Mouse (Mus musculus) cerebellum, adult (tissue): ENCODE data around the gene Ovgp1.
"Not testable (repeated sequence)": the region's sequence is repeated elsewhere in the genome, so short reads cannot be mapped to it uniquely, and the experiment has no call there.

Experiments
- ATAC-seq: cut with Nextera tagmentation; 2 replicates; pipeline ENCODE4 v1.9.2; 2017; ENCODE audit warnings: mild to moderate bottlenecking, moderate library complexity, mixed read lengths; ENCODE audit not compliant: insufficient number of reproducible peaks, low FRiP score, low TSS enrichment

Ovgp1 gene

DNA sequence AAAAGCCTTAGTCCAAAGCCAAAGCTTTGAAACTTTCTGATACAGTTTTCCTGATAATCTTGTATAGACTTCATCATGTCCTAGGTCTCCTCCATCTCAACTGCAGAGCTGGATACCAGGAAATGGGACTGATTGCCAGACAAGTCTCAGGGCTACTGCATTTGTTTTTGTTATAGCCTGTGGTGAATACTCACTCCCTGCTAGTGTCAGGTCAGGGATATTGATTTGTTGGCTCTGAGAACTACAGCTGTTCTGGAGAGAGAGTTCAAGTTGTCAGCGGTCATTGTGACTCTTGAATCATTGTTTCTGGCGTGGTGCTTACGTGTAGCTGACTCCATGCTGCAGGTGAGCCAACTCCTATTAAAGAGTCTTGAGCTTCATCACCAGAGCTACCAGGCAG, at the start of gene Ovgp1:
Gene Ovgp1 (plus strand): TSS at position 301 of the 400 bp plus-strand sequence.
- no peak for ATAC-seq

DNA sequence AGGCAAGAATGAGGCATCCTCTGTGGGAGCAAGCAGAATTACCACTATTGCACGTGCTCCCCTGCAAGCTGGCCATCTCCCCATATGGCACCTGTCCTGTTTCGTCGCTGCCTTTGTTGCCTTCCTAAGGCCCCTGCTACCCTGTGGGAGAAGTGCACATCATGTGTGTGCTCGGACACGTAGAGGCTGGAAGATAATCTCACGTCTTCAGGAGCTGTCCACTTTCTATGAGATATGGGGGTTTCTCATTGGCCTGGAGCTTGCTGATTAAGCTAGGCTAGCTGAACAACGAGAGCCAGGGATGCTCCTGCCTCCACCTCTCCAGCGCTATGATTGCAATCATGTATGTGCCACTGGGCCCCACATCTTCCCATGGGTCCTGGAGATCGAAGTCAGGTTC, 48.9 kb upstream of the Ovgp1 start:
- no peak for ATAC-seq

- no peak for ATAC-seq
These were observed 45.8 kb upstream of the Ovgp1 start for GRCm38 (mm10) chr3:105927561-105928194.

GRCm38 (mm10) chr3:105928195-105928569, 45.3 kb upstream of the Ovgp1 start:
- ATAC-seq, result no peak

DNA sequence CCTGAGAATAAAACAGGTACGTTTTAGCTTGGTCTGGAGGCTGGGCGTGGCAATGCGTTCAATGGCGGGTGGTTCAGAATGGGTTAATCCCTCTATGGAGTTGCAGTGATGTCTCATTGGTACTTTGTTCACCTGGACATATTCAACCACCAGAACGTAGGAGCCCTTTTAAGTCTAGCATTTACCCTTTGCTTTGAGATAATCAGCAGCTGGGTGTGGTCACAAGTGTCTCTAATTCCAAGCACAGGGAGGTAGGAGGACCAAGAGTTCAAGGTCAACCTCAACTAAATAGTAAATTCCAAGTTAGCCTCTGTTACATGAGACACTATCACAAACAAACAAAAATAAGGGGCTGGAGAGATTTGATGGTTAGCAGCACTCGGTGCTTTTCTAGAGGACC, 44.7 kb upstream of the Ovgp1 start:
- no peak for ATAC-seq

DNA sequence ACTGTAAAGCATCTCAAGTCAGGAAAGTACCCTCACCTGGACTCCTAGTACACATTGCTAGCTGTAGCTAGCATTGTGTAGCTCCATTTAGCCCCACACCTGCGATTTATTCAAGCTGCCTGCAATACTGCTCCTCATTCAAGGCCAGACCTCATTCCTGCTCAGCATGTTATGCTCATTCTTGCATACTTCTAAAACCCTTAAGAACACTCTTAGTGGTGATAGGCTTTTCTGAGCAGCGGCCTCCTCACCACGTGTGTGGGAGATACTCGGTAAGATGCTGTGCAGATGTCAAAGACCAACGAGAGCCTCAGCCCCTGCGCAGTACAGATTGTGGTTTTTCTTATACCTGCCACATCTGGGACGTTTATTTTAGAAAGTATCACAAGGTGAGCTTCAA, 43.7 kb upstream of the Ovgp1 start:
- ATAC-seq, result no peak

DNA sequence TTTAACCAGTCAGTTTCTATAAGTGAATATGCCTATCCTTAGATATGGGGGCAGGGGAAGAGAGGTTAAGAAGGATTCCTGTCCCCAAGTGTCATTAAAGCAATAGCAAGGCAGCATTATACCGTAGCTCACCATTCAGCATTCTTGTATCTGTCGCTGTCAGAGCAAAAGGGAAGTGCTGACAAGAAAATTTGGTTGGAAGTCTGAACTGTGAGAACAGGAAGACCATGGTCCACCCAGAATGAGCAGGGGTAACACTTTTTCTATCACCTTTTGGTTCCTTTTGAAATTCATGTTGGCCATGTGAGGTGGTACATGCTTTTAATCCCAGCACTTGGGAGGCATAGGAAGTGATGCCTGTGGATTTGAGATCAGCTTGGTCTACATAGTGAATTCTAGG, 42.4 kb upstream of the Ovgp1 start:
- no peak for ATAC-seq

GRCm38 (mm10) chr3:105932240-105933071, 41.1 kb upstream of the Ovgp1 start, which contains the start of gene I830077J02Rik:
TSS of gene I830077J02Rik (minus strand) at chr3:105932664.
- no peak for ATAC-seq

GRCm38 (mm10) chr3:105933926-105934325, 39.6 kb upstream of the Ovgp1 start:
- ATAC-seq, result no peak

DNA sequence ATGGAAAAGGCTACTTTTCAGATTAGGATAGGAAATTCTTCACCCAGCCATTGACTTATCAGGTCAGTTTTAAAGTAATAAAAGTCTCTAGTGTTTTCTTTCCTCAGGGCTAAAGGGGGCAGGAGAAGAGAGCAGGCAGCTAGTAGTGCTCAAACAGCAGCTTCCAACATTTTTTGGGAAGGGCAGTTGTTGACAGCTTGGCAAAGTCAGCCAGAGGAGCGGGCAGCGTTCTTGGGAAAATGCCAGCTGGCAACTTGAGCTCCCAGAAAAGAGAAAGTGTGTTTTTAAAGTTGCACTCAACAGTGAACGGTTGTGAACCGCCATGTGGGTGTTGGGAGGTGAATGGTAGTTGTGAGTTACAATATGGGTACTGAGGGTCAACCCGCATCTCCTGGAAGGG, 38.5 kb upstream of the Ovgp1 start:
- ATAC-seq, result no peak

DNA sequence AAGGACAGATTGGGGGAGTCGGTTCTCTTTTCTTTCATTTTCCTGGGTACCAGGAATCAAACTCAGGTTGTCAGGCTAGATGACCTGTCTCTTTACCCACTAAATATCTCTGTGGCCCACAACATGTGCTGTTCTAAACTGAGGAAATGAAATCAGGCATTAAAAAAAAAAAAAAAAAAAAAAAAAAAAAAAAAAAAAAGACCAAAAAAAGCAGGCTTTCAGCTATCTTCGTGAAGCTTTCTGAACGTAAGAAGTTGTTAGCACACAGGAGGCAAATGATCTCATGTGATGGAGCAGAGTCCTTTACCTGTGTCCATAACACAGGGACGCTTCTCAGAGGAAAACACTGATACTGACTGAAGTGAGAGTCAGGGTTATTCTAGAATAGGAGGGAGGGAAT, 37.4 kb upstream of the Ovgp1 start:
- no peak for ATAC-seq

- no peak for ATAC-seq
These were observed 22.2 kb upstream of the Ovgp1 start for GRCm38 (mm10) chr3:105951348-105951747.

- ATAC-seq, result no peak
These were observed 16.3 kb upstream of the Ovgp1 start for GRCm38 (mm10) chr3:105957235-105957634.

DNA sequence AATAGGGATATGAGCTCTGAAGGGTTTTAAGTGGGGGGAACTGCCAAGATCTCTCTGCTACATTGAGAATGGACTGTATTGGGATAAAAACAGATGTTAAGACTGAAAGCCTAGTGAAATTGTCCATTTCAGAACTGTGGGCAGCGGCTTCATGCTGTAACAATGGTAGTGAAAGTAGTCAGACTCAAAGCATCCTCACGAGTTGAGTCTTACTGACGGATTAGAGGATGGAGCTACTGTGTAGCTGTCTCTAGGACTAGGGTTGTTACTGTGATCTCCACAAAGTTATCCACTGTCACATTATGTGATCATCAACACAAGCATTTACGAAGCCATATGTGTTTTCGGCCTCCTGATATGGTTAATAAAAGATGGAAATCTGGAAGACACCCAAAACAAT, 15.3 kb upstream of the Ovgp1 start:
- no peak for ATAC-seq

GRCm38 (mm10) chr3:105958974-105959580, 14.4 kb upstream of the Ovgp1 start, which contains the start of gene Wdr77:
TSS of gene Wdr77 (plus strand) at chr3:105959369.
- peak; percentile 89 for ATAC-seq

GRCm38 (mm10) chr3:105959585-105959984, 13.9 kb upstream of the Ovgp1 start:
- ATAC-seq, result peak; percentile 67; the same call in 1 of the 2 replicates

GRCm38 (mm10) chr3:105959999-105960398, 13.5 kb upstream of the Ovgp1 start, which contains the start of gene Atp5f1:
TSS of gene Atp5f1 (minus strand) at chr3:105960099.
- no peak for ATAC-seq

GRCm38 (mm10) chr3:105960700-105961099, 12.8 kb upstream of the Ovgp1 start:
- ATAC-seq, result no peak

GRCm38 (mm10) chr3:105971831-105972446, 1.6 kb upstream of the Ovgp1 start:
- no peak for ATAC-seq

DNA sequence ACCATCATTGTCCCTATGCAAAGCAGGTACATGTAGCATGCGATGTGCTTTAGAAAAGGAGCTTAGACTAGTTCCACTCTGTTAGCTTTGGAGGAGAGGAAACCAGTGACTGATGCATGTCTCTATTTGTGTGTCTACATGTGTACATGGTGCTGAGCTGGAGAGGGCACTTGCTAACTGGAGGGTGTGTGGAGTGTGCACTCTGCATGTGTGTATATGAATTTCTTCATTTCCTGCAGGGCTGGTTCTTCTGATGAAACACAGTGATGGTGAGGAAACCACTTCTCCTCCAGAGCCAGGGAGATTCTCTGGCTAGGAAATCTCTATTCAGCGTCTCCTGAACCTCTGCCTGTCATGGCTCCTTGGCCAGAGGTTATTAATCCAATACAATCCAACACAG, 663 bp downstream of the Ovgp1 start:
- ATAC-seq, result no peak

GRCm38 (mm10) chr3:105989611-105990010, 16.1 kb downstream of the Ovgp1 start:
- not testable (repeated sequence) for ATAC-seq
